Mouse (Mus musculus): ENCODE data around the gene Gm5799.
"Not testable (repeated sequence)": the region's sequence is repeated elsewhere in the genome, so short reads cannot be mapped to it uniquely, and the experiment has no call there.

- TF ChIP-seq E2F4 (IDR thresholded peaks at IDR 0.05; ENCODE audit: insufficient read depth); POLR2A (IDR thresholded peaks at IDR 0.05; ENCODE audit: insufficient read length, low read depth); MAX (IDR thresholded peaks at IDR 0.05; ENCODE audit: low read depth); USF1 (IDR thresholded peaks at IDR 0.05; ENCODE audit: low read depth); REST (IDR thresholded peaks at IDR 0.05; ENCODE audit: insufficient read depth, insufficient read length); SRF (IDR thresholded peaks at IDR 0.05; ENCODE audit: control insufficient read depth, insufficient read length, low read depth); TCF3 (IDR thresholded peaks at IDR 0.05; ENCODE audit: insufficient read length, low read depth); POLR2AphosphoS2 (IDR thresholded peaks at IDR 0.05; ENCODE audit: insufficient read length, low read depth); TCF12 (IDR thresholded peaks at IDR 0.05; ENCODE audit: insufficient read depth, poor library complexity, severe bottlenecking): not testable (repeated sequence)
Observed at GRCm38 (mm10) chr14:43532387-43532786, 11.0 kb upstream of the Gm5799 start.
